Mouse (Mus musculus): ENCODE measurements at regions not wholly inside any gene's neighbourhood (a gene's known extent, or its start where the extent isn't known, plus 50 kb on each side); places are given as distances from the start of the nearest gene placed in this dataset.

- Histone ChIP-seq H3K9ac (replicated peaks; ENCODE audit: low read length) (no peak overlapping the region), H3K36me3 (replicated peaks; ENCODE audit: control insufficient read depth, insufficient read depth, low read depth, low read length) (no peaks in the 10 kb centered on the region), H3K9me3 (replicated peaks; ENCODE audit: control insufficient read depth, low read length) (no peaks in the 10 kb centered on the region), H3K4me1 (ENCODE audit: control insufficient read depth, insufficient read depth, low read length) (no peaks in the 10 kb centered on the region), H3K27ac (replicated peaks; ENCODE audit: low read depth, low read length) (no peak overlapping the region), H3K4me2 (ENCODE audit: low read depth, low read length) (no peak overlapping the region), H3K4me3 (ENCODE audit: low read depth, low read length) (no peak overlapping the region), H3K27me3 (ENCODE audit: control insufficient read depth, insufficient read depth, low read length) (no peaks in the 10 kb centered on the region)
- ATAC-seq (replicated peaks; ENCODE audit: insufficient number of reproducible peaks, low FRiP score, low TSS enrichment, low read depth) (no peak), DNase-seq (ENCODE audit: low spot score) (no peak)
- 54% methylated on average over 4 of the region's 4 CpGs for WGBS
Observed at GRCm38 (mm10) chr7:135966231-135966630, 250.1 kb upstream of the Mki67 start.

- H3K9ac ChIP-seq (replicated peaks; ENCODE audit: low read length) = no peak overlapping the region
- ATAC-seq (replicated peaks; ENCODE audit: insufficient number of reproducible peaks, low FRiP score, low TSS enrichment, low read depth) = no peak
- H3K4me1 ChIP-seq (ENCODE audit: control insufficient read depth, insufficient read depth, low read length) = no peaks in the 10 kb centered on the region
- no peak overlapping the region for H3K4me3 ChIP-seq (ENCODE audit: low read depth, low read length)
- no peak for DNase-seq (ENCODE audit: low spot score)
- no peaks in the 10 kb centered on the region for H3K36me3 ChIP-seq (replicated peaks; ENCODE audit: control insufficient read depth, insufficient read depth, low read depth, low read length)
- 71% methylated on average over 8 of the region's 8 CpGs for WGBS
- H3K4me2 ChIP-seq (ENCODE audit: low read depth, low read length) = no peak overlapping the region
- no peaks in the 10 kb centered on the region for H3K9me3 ChIP-seq (replicated peaks; ENCODE audit: control insufficient read depth, low read length)
- no peaks in the 10 kb centered on the region for H3K27me3 ChIP-seq (ENCODE audit: control insufficient read depth, insufficient read depth, low read length)
- H3K27ac ChIP-seq (replicated peaks; ENCODE audit: low read depth, low read length) = no peak overlapping the region
Observed at GRCm38 (mm10) chr7:135968638-135969037, 252.5 kb upstream of the Mki67 start.

GRCm38 (mm10) chr7:135986021-135986420 lies 269.9 kb upstream of the Mki67 start:
- H3K4me3 ChIP-seq (ENCODE audit: low read depth, low read length) = no peak overlapping the region
- no peak overlapping the region for H3K27ac ChIP-seq (replicated peaks; ENCODE audit: low read depth, low read length)
- H3K36me3 ChIP-seq (replicated peaks; ENCODE audit: control insufficient read depth, insufficient read depth, low read depth, low read length) = no peaks in the 10 kb centered on the region
- no peaks in the 10 kb centered on the region for H3K4me1 ChIP-seq (ENCODE audit: control insufficient read depth, insufficient read depth, low read length)
- 81% methylated on average over 6 of the region's 6 CpGs for WGBS
- no peaks in the 10 kb centered on the region for H3K9me3 ChIP-seq (replicated peaks; ENCODE audit: control insufficient read depth, low read length)
- DNase-seq (ENCODE audit: low spot score) (no peak), ATAC-seq (replicated peaks; ENCODE audit: insufficient number of reproducible peaks, low FRiP score, low TSS enrichment, low read depth) (no peak)
- H3K27me3 ChIP-seq (ENCODE audit: control insufficient read depth, insufficient read depth, low read length) = no peaks in the 10 kb centered on the region
- no peak overlapping the region for H3K9ac ChIP-seq (replicated peaks; ENCODE audit: low read length)
- H3K4me2 ChIP-seq (ENCODE audit: low read depth, low read length) = no peak overlapping the region

- H3K9ac ChIP-seq (replicated peaks; ENCODE audit: low read length) = no peak overlapping the region
- H3K9me3 ChIP-seq (replicated peaks; ENCODE audit: control insufficient read depth, low read length) = no peaks in the 10 kb centered on the region
- no peak overlapping the region for H3K4me3 ChIP-seq (ENCODE audit: low read depth, low read length)
- no peak overlapping the region for H3K4me2 ChIP-seq (ENCODE audit: low read depth, low read length)
- ATAC-seq (replicated peaks; ENCODE audit: insufficient number of reproducible peaks, low FRiP score, low TSS enrichment, low read depth) (no peak), DNase-seq (ENCODE audit: low spot score) (no peak)
- 72% methylated on average over 6 of the region's 6 CpGs for WGBS
- H3K27me3 ChIP-seq (ENCODE audit: control insufficient read depth, insufficient read depth, low read length) = no peaks in the 10 kb centered on the region
- no peak overlapping the region for H3K27ac ChIP-seq (replicated peaks; ENCODE audit: low read depth, low read length)
- no peaks in the 10 kb centered on the region for H3K4me1 ChIP-seq (ENCODE audit: control insufficient read depth, insufficient read depth, low read length)
- no peaks in the 10 kb centered on the region for H3K36me3 ChIP-seq (replicated peaks; ENCODE audit: control insufficient read depth, insufficient read depth, low read depth, low read length)
Observed at GRCm38 (mm10) chr7:135990321-135990720, 274.2 kb upstream of the Mki67 start.

- Histone ChIP-seq H3K4me1 (ENCODE audit: control insufficient read depth, insufficient read depth, low read length) (no peaks in the 10 kb centered on the region), H3K9me3 (replicated peaks; ENCODE audit: control insufficient read depth, low read length) (no peaks in the 10 kb centered on the region), H3K4me3 (ENCODE audit: low read depth, low read length) (no peak overlapping the region), H3K9ac (replicated peaks; ENCODE audit: low read length) (no peak overlapping the region), H3K36me3 (replicated peaks; ENCODE audit: control insufficient read depth, insufficient read depth, low read depth, low read length) (no peaks in the 10 kb centered on the region), H3K27ac (replicated peaks; ENCODE audit: low read depth, low read length) (no peak overlapping the region), H3K4me2 (ENCODE audit: low read depth, low read length) (no peak overlapping the region), H3K27me3 (ENCODE audit: control insufficient read depth, insufficient read depth, low read length) (no peaks in the 10 kb centered on the region)
- no peak for ATAC-seq (replicated peaks; ENCODE audit: insufficient number of reproducible peaks, low FRiP score, low TSS enrichment, low read depth)
- DNase-seq (ENCODE audit: low spot score) = no peak
- 84% methylated on average over 10 of the region's 10 CpGs for WGBS
Observed at GRCm38 (mm10) chr7:135996896-135997295, 280.7 kb upstream of the Mki67 start.

GRCm38 (mm10) chr7:135997640-135998039 lies 281.5 kb upstream of the Mki67 start:
- H3K27ac ChIP-seq (replicated peaks; ENCODE audit: low read depth, low read length) = no peak overlapping the region
- ATAC-seq (replicated peaks; ENCODE audit: insufficient number of reproducible peaks, low FRiP score, low TSS enrichment, low read depth) (no peak), DNase-seq (ENCODE audit: low spot score) (peak; percentile 70)
- no peak overlapping the region for H3K9ac ChIP-seq (replicated peaks; ENCODE audit: low read length)
- no peak overlapping the region for H3K4me3 ChIP-seq (ENCODE audit: low read depth, low read length)
- H3K4me1 ChIP-seq (ENCODE audit: control insufficient read depth, insufficient read depth, low read length) = no peaks in the 10 kb centered on the region
- H3K27me3 ChIP-seq (ENCODE audit: control insufficient read depth, insufficient read depth, low read length) = no peaks in the 10 kb centered on the region
- 32% methylated on average over 3 of the region's 3 CpGs for WGBS
- no peaks in the 10 kb centered on the region for H3K9me3 ChIP-seq (replicated peaks; ENCODE audit: control insufficient read depth, low read length)
- no peak overlapping the region for H3K4me2 ChIP-seq (ENCODE audit: low read depth, low read length)
- no peaks in the 10 kb centered on the region for H3K36me3 ChIP-seq (replicated peaks; ENCODE audit: control insufficient read depth, insufficient read depth, low read depth, low read length)

- Histone ChIP-seq H3K4me1 (ENCODE audit: control insufficient read depth, insufficient read depth, low read length) (no peaks in the 10 kb centered on the region), H3K36me3 (replicated peaks; ENCODE audit: control insufficient read depth, insufficient read depth, low read depth, low read length) (no peaks in the 10 kb centered on the region), H3K9me3 (replicated peaks; ENCODE audit: control insufficient read depth, low read length) (no peaks in the 10 kb centered on the region), H3K27me3 (ENCODE audit: control insufficient read depth, insufficient read depth, low read length) (no peaks in the 10 kb centered on the region), H3K9ac (replicated peaks; ENCODE audit: low read length) (no peak overlapping the region), H3K4me3 (ENCODE audit: low read depth, low read length) (no peak overlapping the region), H3K27ac (replicated peaks; ENCODE audit: low read depth, low read length) (0 out of 2 replicates have a peak overlapping the region, but pooled peaks have one; percentile 32), H3K4me2 (ENCODE audit: low read depth, low read length) (no peak overlapping the region)
- no peak for ATAC-seq (replicated peaks; ENCODE audit: insufficient number of reproducible peaks, low FRiP score, low TSS enrichment, low read depth)
- DNase-seq (ENCODE audit: low spot score) = peak; percentile 91
- 34% methylated on average over 8 of the region's 8 CpGs for WGBS
Observed at GRCm38 (mm10) chr7:136002382-136002781, 286.2 kb upstream of the Mki67 start.

- Histone ChIP-seq H3K36me3 (replicated peaks; ENCODE audit: control insufficient read depth, insufficient read depth, low read depth, low read length) (no peaks in the 10 kb centered on the region), H3K27ac (replicated peaks; ENCODE audit: low read depth, low read length) (peak overlapping the region; percentile 23; the same call in 1 of the 2 replicates), H3K4me1 (ENCODE audit: control insufficient read depth, insufficient read depth, low read length) (no peaks in the 10 kb centered on the region; the same call in 1 of the 2 replicates), H3K27me3 (ENCODE audit: control insufficient read depth, insufficient read depth, low read length) (no peaks in the 10 kb centered on the region), H3K9ac (replicated peaks; ENCODE audit: low read length) (no peak overlapping the region), H3K4me3 (ENCODE audit: low read depth, low read length) (no peak overlapping the region), H3K9me3 (replicated peaks; ENCODE audit: control insufficient read depth, low read length) (no peaks in the 10 kb centered on the region), H3K4me2 (ENCODE audit: low read depth, low read length) (no peak overlapping the region)
- DNase-seq (ENCODE audit: low spot score) (no peak), ATAC-seq (replicated peaks; ENCODE audit: insufficient number of reproducible peaks, low FRiP score, low TSS enrichment, low read depth) (no peak)
- WGBS = 86% methylated on average over 2 of the region's 2 CpGs
Observed at GRCm38 (mm10) chr7:136003291-136003690, 287.1 kb upstream of the Mki67 start.

Measured in embryonic facial prominence, embryonic 11.5 days (tissue).